Mouse (Mus musculus) induced T-regulatory cell, adult 2 months (primary cell): ENCODE data around the gene Adgrl2.

ENCODE experiments used
- DNase-seq: peaks from one replicate; pipeline ENCODE4 v3.0.0-alpha.2; 2012; ENCODE audit warnings: low read depth

Adgrl2 gene

GRCm38 (mm10) chr3:148885184-148885583 is 105.2 kb downstream of the Adgrl2 start:
- no peak for DNase-seq

DNA sequence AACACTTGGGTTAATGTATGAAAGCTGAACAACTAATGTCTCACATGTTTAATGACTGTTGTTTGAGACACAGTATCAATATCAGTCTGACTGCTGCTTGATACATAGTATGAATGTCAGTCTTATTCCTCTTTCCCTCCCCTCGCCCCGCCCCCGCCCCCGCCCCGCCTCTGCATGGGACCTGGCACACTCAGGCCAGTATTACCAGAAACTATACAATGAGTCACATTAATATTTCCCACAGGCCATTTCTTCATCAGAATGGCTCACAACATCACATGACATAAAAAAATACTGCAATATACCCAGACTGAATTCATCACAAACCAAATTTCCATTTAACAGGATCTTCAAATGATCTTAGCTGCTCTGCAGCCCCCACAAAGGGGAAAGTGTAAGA is 108.9 kb downstream of the Adgrl2 start:
- no peak for DNase-seq

- DNase-seq, result no peak
Observed at GRCm38 (mm10) chr3:148872563-148872962, 117.8 kb downstream of the Adgrl2 start.

- DNase-seq, result no peak
Observed at GRCm38 (mm10) chr3:148871792-148872464, 118.4 kb downstream of the Adgrl2 start.

GRCm38 (mm10) chr3:148867618-148868017 is 122.7 kb downstream of the Adgrl2 start:
- peak; percentile 17 for DNase-seq

DNA sequence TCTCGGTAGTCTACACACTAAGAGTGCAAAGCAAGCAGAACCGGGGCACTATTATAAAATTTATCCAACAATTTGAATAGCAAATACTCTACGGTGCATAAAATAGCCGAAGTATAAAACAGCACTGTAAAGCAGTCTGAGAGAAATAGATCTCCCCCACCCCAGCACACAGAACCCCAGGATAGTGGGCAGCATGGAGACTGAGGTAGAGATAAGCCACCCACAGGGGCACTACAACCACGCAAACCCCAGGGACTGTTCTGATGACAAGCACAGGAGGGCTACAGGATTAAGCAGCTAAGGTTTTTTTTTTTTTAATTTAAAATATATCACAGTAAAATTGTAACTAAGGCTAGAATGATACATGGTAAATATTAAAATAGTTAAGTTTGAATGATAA is 123.7 kb downstream of the Adgrl2 start:
- DNase-seq, result no peak

- DNase-seq, result no peak
Observed at GRCm38 (mm10) chr3:148866053-148866452, 124.3 kb downstream of the Adgrl2 start.

DNA sequence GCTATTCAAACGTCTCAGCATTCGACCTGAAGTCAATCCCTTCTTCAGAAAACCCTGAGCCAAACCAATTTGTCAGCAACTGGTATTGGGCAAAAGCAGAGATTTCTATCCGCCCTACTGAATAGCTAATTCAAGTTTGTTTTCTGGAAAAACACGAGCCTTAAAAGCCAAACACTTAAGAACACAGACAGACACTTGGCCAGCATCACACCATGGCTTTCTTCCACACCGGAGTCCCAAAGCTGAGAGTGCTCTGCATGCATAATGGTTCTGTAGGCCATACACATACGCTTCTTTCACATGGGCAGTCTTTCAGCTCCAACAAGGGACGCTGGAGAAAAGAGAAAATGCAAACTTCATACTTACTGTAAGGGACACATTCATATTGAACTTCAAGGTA is 125.1 kb downstream of the Adgrl2 start:
- DNase-seq, result no peak

- DNase-seq, result no peak
Observed at GRCm38 (mm10) chr3:148861860-148862259, 128.5 kb downstream of the Adgrl2 start.

DNA sequence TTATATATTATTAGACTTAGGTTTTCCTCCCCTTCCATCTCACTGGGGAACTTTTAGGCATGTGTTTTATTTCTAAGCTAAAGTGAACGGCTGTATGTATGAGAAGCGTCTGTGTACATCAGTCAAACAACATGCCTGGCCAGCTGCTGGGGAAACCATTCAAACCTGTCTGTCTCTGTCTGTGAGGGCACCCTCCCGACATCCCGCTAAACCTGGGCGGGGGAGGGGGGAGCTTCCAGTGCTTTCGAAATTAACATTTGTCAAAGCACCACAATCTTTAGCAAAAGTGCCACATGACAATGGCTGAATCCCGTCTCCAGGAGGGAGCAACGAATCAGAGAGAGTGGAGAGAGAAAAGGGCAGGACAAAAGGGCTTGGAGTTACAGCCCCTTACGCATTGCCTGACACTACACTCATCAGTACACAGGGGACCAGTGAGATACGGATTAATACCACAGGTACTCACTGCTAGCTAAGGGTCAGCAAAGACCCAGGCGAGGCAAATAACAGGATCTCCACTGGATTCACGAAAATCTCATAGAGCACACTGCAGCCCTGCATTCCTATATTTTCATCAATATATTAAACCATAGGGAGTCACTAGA is 135.9 kb downstream of the Adgrl2 start:
- DNase-seq, result no peak

DNA sequence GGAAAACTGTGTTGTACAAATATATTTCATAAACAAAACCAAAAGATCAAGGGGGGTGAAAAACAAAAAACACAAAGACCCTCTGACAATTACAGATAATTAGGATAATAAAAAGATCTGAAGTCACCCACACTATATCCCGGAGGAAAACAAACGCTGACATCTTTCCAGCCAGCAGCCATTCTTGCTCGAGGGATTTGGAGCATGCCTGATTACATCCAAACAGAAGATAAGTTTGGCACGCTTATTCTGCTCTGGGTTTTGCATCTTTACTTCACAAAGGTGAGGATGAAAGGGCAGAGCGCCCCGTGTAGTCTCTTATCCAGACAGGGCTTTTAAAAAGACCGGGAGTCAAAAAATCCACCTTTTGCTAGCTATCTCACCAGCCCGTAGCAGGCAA is 137.0 kb downstream of the Adgrl2 start:
- no peak for DNase-seq

DNA sequence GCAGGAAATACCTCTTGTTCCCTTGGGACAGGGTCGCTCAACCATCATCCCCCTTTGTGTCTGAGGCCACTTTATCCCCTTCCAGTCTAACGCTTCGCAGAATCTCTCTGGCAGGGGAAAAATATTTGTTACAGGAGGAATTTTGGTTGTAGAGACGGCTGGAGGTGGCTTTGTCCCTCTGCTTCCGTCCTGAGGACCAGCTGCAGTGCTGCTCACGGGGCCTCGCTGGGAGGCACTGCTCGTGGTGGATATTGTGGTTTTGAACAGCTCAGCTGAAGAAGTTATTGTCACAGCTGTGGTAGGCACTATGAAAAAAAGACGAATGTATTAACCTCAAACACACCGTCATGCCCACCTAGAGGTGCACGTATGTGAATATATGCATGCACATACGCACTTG is 137.8 kb downstream of the Adgrl2 start:
- no peak for DNase-seq

DNA sequence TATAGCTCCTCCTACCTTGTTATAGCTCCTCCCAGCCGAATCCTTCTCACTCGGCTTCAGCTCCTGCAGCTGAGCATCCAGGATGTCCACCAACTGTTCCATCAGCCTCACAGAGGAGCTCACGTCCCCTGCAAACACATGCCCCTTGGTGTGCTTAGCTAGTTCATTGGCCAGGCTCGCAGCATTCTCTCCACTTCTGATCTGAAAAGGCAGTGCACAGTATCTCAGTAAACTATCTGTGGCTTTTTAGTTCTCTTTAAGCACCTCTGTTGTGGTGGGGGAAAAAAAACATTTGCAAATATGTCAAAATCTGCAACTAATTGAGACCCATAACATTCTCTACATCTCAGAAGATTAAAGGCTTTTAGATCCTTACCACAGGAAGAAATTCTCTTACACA is 139.5 kb downstream of the Adgrl2 start:
- no peak for DNase-seq

DNA sequence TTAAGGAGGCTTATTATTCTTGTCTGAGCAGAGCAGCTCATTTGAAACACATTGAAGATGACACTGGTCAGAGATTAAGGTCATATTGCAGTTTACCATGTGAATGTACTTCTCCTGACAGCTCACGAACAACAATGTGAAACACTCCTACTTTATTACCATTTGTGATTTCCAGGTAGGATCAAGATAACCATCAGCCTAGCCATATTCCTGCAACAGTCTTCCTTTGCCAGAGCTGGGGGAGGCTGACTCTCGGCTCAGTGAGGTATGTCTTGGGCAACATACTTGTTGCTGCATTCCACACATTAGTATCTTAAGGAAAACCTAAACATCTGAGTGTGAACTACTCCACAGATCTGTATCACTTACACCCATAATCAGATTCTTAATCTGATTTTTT is 142.0 kb downstream of the Adgrl2 start:
- DNase-seq, result no peak

DNA sequence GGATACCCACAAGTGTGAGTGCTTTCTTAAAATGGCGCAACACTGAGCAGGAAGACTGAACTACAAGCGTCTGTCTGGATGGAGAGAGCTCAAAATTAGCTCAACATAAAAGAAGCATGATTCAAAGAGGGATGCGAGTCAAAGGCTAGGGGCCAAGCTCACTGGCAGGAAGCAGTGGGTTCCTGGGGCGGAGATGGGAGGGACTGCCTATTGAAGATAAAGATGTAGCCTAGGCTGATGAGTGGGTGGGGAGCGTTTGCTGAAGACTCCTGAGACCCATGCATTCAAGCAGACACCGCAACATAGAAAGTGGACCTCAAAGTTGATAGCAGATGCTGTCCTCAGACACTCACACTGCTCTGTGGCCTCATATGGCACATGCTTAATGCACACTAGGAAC is 146.2 kb downstream of the Adgrl2 start:
- no peak for DNase-seq

DNA sequence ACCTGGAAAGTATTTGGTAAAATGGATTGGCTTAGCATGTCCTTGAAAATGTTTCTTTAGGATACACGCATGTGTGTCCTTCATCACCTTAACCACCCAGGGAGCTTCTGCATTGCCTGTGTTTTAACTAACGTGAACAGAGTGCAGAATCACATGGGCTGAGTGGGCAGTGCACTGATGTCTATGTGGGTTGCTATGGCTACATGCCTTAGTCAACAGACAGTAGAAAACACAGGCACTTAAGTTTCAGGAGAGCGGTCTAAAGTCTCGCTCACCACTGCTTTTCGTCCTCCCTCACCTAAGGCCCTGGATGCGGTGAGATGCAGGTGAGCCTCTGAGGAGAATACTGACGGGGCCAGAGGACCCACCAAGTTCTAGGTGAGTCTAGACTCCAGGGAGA is 147.8 kb downstream of the Adgrl2 start:
- DNase-seq, result no peak

DNA sequence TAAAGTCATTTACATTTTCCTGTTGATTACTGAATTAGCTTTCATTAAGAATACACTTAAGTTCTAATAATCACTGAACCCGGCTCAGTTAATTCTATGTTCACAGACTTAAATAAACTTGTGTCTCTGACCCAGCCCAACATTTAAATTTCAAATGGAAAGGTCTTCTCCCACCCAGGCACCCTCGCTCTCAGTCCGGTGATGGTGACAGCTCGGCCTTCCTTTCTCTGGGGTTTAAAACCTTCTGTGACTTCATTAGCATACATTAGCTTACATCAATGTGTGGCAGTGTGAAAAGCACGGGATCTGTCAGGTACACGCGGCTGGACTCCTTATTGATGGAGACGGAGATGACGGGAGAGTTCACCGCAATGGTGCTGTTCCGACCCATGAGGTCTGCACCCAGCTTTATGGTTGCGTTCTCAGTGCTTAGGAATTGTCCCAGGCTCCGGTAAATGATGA is 151.5 kb downstream of the Adgrl2 start:
- DNase-seq, result no peak

- no peak for DNase-seq
Observed at GRCm38 (mm10) chr3:148838095-148838834, 152.1 kb downstream of the Adgrl2 start.

DNA sequence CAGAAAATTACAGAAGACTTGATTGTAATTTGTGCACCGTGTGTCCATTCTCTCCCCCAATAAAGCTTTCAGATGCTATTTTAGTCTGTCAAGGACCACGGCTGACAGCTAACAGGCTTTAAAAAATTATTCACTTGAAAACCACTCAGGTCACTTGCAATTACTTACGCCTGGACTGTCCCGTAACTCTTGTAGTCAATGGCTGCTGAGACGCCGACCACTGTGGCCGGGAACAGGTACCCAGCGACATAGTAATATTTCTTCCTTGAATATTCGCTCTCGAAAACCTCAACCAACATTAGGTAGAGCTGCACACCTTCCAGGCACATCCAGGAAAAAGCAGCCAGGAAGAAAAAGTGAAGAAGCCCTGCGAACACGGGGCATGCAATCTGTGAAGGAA is 155.2 kb downstream of the Adgrl2 start:
- DNase-seq, result no peak

GRCm38 (mm10) chr3:148833070-148833769 is 157.1 kb downstream of the Adgrl2 start:
- no peak for DNase-seq

- DNase-seq, result no peak
Observed at GRCm38 (mm10) chr3:148832001-148832400, 158.4 kb downstream of the Adgrl2 start.

DNA sequence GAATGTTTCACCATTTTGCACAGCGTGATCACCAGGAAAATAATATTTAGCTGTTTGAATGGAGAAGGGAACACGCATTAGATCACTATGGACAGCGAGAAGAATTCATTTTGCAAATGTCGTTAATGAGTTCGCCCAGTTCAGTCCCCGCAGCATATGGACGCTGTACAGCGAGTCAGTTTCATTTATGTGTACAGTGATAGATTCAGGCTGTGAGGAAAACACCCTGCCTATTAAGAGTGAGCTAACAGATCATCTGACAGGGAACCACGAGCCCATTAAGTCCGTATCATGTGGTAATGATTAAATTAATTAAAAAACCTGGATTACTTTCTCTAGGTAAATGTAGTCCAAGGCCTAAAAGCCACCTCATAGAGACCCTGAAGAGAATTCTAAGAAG is 161.8 kb downstream of the Adgrl2 start:
- DNase-seq, result no peak

GRCm38 (mm10) chr3:148823551-148823950 is 166.8 kb downstream of the Adgrl2 start:
- DNase-seq, result no peak
